Mouse (Mus musculus) testis, postnatal 10 days (tissue): ENCODE measurements around the gene Rpl35a.
A peak's percentile ranks its signal among the peaks of the same experiment; 100 is the strongest.
"Not testable (repeated sequence)": the region's sequence is repeated elsewhere in the genome, so short reads cannot be mapped to it uniquely, and the experiment has no call there.

ENCODE experiments used
- DNase-seq: peaks from one replicate; pipeline ENCODE4 v3.0.0; 2021; ENCODE audit warnings: low spot score

Rpl35a gene

GRCm38 (mm10) chr16:33055655-33056054 lies 598 bp upstream of the Rpl35a start:
- DNase-seq = no peak

GRCm38 (mm10) chr16:33056786-33057185 lies 533 bp downstream of the Rpl35a start:
- no peak for DNase-seq

DNA sequence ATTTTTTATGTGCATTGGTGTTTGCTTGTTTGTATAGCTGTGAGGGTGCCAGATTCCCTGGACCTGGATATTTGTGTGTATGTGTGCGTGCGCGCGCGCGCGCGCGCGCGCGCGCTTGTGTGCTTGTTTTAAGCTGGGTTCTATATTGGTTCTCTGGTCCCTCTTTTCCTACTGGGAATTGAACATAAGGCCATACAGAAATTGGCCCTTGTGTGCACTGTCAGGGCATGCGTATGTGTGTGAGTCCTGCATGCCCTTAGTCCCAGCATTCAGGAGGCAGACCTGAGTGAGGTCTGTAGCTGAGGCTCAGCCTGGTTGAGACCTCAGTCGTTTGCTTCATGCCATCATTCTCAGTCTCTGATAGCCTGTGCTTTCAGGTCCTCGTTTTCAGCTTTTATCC lies 1.8 kb downstream of the Rpl35a start:
- no peak for DNase-seq

GRCm38 (mm10) chr16:33058656-33059055 lies 2.4 kb downstream of the Rpl35a start:
- DNase-seq = not testable (repeated sequence)

- DNase-seq = no peak
Observed at GRCm38 (mm10) chr16:33059471-33059870, 3.2 kb downstream of the Rpl35a start.

- no peak for DNase-seq
Observed at GRCm38 (mm10) chr16:33060926-33061325, 4.7 kb downstream of the Rpl35a start.

GRCm38 (mm10) chr16:33061400-33061799 lies 5.1 kb downstream of the Rpl35a start:
- no peak for DNase-seq

GRCm38 (mm10) chr16:33062024-33062681 lies 5.9 kb downstream of the Rpl35a start, which contains the start of gene Lmln:
Gene Lmln, plus strand, starts transcription at chr16:33062521.
- peak; percentile 88 for DNase-seq

DNA sequence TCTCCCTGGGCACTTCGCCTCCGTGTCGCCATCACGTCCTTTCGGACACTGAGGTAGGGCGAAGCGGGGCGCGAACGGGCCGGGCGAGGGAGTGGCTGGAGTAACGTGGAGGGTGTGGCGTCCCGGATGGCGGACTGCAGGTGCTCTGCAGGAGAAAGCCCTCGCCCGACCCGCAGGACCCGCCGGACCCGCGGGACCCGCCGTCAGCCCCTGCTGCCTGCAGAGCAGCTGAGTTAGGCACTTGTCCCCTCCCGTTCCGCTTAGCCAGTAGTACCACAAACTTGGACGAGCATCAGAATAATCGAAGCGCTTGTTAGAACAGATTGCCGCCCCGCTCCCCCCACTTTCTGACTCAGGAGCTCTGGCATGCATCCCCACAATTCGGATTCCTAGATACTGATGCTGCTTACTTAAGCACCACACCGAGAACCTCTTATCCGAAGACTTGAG lies 6.5 kb downstream of the Rpl35a start:
- peak; percentile 78 for DNase-seq

GRCm38 (mm10) chr16:33063267-33063666 lies 7.0 kb downstream of the Rpl35a start:
- no peak for DNase-seq

DNA sequence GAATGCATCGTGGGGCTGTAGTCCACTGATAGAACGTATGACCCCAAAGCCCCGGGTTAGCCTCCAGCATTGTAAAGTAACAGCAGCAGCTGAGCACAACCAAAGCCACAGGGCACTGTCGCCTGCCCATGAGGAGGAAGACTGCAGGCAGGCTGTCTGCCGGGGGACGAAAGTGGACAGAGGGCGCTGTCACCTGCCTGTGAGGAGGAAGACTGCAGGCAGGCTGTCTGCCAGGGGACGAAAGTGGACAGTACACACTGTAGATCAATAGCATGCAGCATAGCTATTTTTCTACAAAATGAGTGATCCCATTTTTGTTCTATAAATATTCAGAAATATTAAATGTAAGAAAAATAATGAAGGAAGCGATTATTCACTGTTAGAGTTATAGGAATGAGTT lies 8.4 kb downstream of the Rpl35a start:
- DNase-seq = no peak

DNA sequence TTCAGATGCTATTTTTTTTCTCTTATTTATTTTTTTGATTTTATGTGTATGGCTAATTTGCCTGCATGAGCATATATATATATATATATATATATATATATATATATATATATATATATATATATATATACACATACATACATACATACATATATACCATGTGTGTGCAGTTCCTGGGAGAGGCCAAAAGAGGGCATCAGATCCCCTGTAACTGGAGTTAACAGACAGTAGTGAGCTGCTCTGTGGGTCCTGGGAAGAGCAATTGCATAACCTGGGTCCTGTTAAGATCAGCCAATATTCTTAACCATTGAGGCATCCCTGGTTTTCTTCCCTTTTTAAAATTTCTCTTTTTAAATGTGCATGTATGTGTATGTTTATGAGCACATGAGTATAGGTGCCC lies 14.7 kb downstream of the Rpl35a start:
- DNase-seq = no peak

- no peak for DNase-seq
Observed at GRCm38 (mm10) chr16:33072871-33073557, 16.8 kb downstream of the Rpl35a start.

DNA sequence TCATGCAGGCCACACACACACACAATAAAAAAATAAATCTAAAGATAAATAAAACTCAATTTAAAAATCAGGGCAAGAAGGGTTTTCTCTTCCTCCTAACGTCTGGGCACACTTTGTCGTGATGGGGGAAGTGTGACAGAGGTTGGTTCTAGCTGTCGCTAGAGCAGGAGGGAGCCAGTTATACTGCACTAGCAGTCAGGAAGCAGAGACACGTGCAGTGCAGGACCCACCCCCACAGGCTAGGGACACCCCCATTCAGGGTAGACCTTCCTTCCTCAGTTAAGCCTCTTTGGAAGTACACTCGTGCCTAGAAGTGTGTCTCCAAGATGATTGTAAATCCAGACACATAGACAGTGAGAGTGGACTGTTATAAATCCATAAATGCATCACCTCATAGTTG lies 18.7 kb downstream of the Rpl35a start:
- no peak for DNase-seq

- DNase-seq = no peak
Observed at GRCm38 (mm10) chr16:33076078-33076477, 19.8 kb downstream of the Rpl35a start.

- DNase-seq = no peak
Observed at GRCm38 (mm10) chr16:33077069-33077627, 20.9 kb downstream of the Rpl35a start.

- no peak for DNase-seq
Observed at GRCm38 (mm10) chr16:33080063-33080462, 23.8 kb downstream of the Rpl35a start.

- DNase-seq = no peak
Observed at GRCm38 (mm10) chr16:33082951-33083350, 26.7 kb downstream of the Rpl35a start.

- no peak for DNase-seq
Observed at GRCm38 (mm10) chr16:33083996-33084395, 27.7 kb downstream of the Rpl35a start.

GRCm38 (mm10) chr16:33085666-33086065 lies 29.4 kb downstream of the Rpl35a start:
- DNase-seq = no peak
